Mouse (Mus musculus): Measurements from ENCODE around the gene Atp6v0a2.

DNA sequence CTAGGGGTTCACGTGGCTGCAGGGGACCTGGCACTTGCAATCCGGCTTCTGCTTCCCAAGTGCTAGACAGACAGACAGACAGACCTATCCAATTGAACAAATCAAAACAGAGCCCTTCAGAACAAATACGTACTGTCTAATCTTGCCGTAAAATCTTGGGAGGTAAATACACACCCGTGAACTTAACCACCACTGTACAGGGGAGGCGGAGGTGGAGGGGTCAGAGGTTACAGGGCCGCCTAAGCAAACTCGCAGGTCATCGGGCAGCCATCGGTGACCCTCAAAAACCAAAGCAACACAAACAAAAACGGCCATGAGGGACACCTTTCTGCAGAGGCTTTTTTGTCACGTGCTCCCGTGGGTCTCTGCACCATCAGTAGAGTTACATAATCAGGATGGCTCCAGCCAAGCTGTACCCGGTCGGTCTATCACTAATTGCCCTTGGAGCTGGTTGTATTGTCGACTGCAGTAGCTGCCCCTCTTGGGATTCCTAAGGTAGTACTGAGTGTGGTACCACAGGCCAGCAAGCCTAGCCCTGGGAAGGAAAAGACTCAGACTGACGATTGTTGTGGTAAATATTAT lies 23.2 kb upstream of the Atp6v0a2 start:
- TF ChIP-seq POLR2AphosphoS2 (IDR thresholded peaks at IDR 0.05; ENCODE audit: low read depth, low read length) (no peak), CTCF (conservative IDR thresholded peaks at IDR 0.05 in 1 of 2, IDR thresholded peaks at IDR 0.05 in 1 of 2; ENCODE audit: low read depth in 2 of 2, low read length in 2 of 2) (no peak), POLR2A (IDR thresholded peaks at IDR 0.05; ENCODE audit: low read depth, low read length) (no peak), ZC3H11A (IDR thresholded peaks at IDR 0.05; ENCODE audit: low read depth, low read length) (no peak), RAD21 (IDR thresholded peaks at IDR 0.05; ENCODE audit: low read depth, low read length) (no peak), ZNF384 (IDR thresholded peaks at IDR 0.05; ENCODE audit: low read depth, low read length) (no peak)

Data from CH12.LX (cell line).